Mouse (Mus musculus) heart, embryonic 16.5 days (tissue): Measurements from ENCODE around the gene Smok3c. TPM values are rescaled to one million over a fixed set of nuclear protein-coding genes. Genes with fewer than 3 reads are reported as not detected.

Experiments
- ATAC-seq: fragments of 200-750 bp; cut with Nextera tagmentation; replicated peaks from 2 replicates; pipeline ENCODE4 v1.8.0; 2017; ENCODE audit warnings: moderate number of reproducible peaks; ENCODE audit not compliant: insufficient read depth, low FRiP score; ENCODE audit errors: extremely low read depth
- H3K27ac ChIP-seq: fragments of 300-500 bp; sonication (generic); 2 replicates; pipeline ENCODE4 v1.5.1; 2014; ENCODE audit warnings: mild to moderate bottlenecking, low read length, control low read depth, moderate library complexity
- H3K27me3 ChIP-seq: fragments of 300-500 bp; sonication (generic); 2 replicates; pipeline ENCODE4 v1.6.1; 2014; ENCODE audit warnings: low read length, mixed read lengths; ENCODE audit not compliant: control insufficient read depth, insufficient read depth
- H3K36me3 ChIP-seq: fragments of 300-500 bp; sonication (generic); 2 replicates; pipeline ENCODE4 v1.6.1; 2014; ENCODE audit not compliant: control insufficient read depth, insufficient read depth
- H3K4me1 ChIP-seq: fragments of 300-500 bp; sonication (generic); 2 replicates; pipeline ENCODE4 v1.6.1; 2014; ENCODE audit warnings: low read length, mixed read lengths; ENCODE audit not compliant: control insufficient read depth, insufficient read depth
- H3K4me2 ChIP-seq: fragments of 300-500 bp; sonication (generic); 2 replicates; pipeline ENCODE4 v1.6.1; 2014; ENCODE audit warnings: low read depth, mild to moderate bottlenecking, control low read depth, low read length
- H3K4me3 ChIP-seq: fragments of 300-500 bp; sonication (generic); 2 replicates; pipeline ENCODE4 v1.5.1; 2014; ENCODE audit warnings: mild to moderate bottlenecking, control low read depth, low read length
- H3K9ac ChIP-seq: fragments of 300-500 bp; sonication (generic); 2 replicates; pipeline ENCODE4 v1.6.1; 2014; ENCODE audit warnings: low read length, control low read depth
- H3K9me3 ChIP-seq: fragments of 300-500 bp; sonication (generic); replicated peaks from 2 replicates; pipeline ENCODE4 v1.6.1; 2016; ENCODE audit warnings: low read length; ENCODE audit not compliant: control insufficient read depth
- WGBS: fragments of 180-500 bp; shearing (Covaris S2); extraction: QIAGEN DNeasy Blood & Tissue Kit; methylation state at CpG from one replicate; pipeline ENCODE4 v1.1.7; 2014; 5-methylcytosine and 5-hydroxymethylcytosine counted together
- polyA plus RNA-seq: library from polyadenylated mRNA; unstranded; fragments of >200 nt; fragmentation: Nextera tagmentation; extraction: Ambion mirVana; gene quantifications from 2 replicates; pipeline ENCODE4 v1.2.1, GENCODE M21; 2015

The Smok3c gene
- polyA plus RNA-seq, 1 experiment from 2014 or later: not detected

DNA sequence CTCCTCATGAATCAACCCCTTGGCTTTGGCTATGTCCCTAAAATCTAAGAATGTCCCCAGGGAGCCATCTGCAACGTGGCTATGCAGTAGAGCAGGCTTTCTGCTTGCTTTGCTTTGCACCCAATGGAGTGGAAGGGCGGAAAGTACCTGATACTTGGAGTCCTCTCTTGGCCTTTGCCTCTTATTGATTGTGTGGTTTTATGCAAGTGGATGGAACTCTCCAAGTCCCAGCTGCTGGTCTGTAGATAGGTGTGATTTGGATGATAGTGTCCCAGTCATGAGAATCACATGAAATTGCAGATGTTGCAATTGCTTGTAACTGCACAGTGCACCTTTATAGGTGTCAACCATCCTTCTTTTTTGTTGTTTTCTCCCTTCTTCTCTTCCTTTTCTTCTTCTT is 23.2 kb downstream of the Smok3c start:
- Histone ChIP-seq H3K9ac (no peak overlapping the region), H3K9me3 (no peaks in the 10 kb centered on the region), H3K4me2 (no peak overlapping the region), H3K4me3 (no peak overlapping the region), H3K27me3 (no peaks in the 10 kb centered on the region), H3K4me1 (no peaks in the 10 kb centered on the region), H3K27ac (no peak overlapping the region), H3K36me3 (no peaks in the 10 kb centered on the region)
- WGBS: 51% methylated on average over 2 of the region's 2 CpGs
- no peak for ATAC-seq

DNA sequence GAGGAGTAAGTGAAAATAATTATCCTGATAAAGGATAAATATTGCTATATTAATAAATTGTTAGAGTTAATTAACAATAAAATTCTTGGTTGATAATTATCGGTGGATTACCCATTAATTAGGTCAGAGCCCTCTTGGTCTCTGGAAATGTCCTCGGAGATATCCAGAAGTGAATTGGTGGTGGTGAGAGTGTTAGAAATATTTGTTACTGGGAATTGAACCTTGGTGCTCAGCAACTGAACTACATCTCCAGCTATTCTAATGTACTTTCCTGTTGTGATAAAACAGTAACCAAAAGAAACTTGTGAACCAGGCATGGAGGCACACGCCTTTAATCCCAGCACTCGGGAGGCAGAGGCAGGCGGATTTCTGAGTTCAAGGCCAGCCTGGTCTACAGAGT is 27.5 kb downstream of the Smok3c start:
- H3K27ac ChIP-seq: no peak overlapping the region
- no peaks in the 10 kb centered on the region for H3K27me3 ChIP-seq
- H3K4me2 ChIP-seq: no peak overlapping the region
- no peaks in the 10 kb centered on the region for H3K36me3 ChIP-seq
- H3K4me3 ChIP-seq: no peak overlapping the region
- H3K9ac ChIP-seq: no peak overlapping the region
- ATAC-seq: no peak
- no peaks in the 10 kb centered on the region for H3K4me1 ChIP-seq
- H3K9me3 ChIP-seq: no peaks in the 10 kb centered on the region
- WGBS: 79% methylated on average over 5 of the region's 5 CpGs

DNA sequence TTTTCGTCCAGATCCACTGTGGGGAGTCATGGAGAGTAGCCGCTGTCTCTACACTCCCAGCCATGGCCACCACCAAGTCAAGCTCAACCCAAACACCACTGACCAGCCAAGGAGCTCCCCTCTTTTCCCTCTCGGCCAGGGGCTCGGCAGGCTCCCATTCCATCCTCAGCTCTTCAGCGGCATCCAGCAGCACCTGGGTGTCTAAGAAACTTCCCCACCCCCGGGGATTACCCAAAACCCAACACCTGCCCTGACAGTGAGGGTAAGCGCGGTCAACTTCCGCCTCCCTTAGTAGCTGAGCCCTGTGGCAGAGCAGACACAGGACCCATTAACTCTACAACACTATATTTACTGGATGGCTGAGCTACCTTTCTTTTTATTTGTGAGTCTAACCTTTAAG is 28.5 kb downstream of the Smok3c start:
- Histone ChIP-seq H3K4me1 (peaks cover 4% of the 10 kb centered on the region), H3K36me3 (no peaks in the 10 kb centered on the region), H3K4me3 (no peak overlapping the region), H3K27ac (no peak overlapping the region), H3K27me3 (no peaks in the 10 kb centered on the region), H3K9me3 (no peaks in the 10 kb centered on the region), H3K9ac (no peak overlapping the region), H3K4me2 (no peak overlapping the region)
- no peak for ATAC-seq
- 74% methylated on average over 9 of the region's 9 CpGs for WGBS

- Histone ChIP-seq H3K9ac (no peak overlapping the region), H3K4me2 (no peak overlapping the region), H3K4me3 (no peak overlapping the region), H3K4me1 (peaks cover 8% of the 10 kb centered on the region), H3K27me3 (no peaks in the 10 kb centered on the region), H3K27ac (no peak overlapping the region), H3K36me3 (0 out of 2 replicates have a peak, but pooled peaks cover 2% of the 10 kb centered on the region), H3K9me3 (no peaks in the 10 kb centered on the region)
- WGBS: 54% methylated on average over 2 of the region's 2 CpGs
- no peak for ATAC-seq
These were observed 30.4 kb downstream of the Smok3c start for GRCm38 (mm10) chr5:138083318-138083900.

DNA sequence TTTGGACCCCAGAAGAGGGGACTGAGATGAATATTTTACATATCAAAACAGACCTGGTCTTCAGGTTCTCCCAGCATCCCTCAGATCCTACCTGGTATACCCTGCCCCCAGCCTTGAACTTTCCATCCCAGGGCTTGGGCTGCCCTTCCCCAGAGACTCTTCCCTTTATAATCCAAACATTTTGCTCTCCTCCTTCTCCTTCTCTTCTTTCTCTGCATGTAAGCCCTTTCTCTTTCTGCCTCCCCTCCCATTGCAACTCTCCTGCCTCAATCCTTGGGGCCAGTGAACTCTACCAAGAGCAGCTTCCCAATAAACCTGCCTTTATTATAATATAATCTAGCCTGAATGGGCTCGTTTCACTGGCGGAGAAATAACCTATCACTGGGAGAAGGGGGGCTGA is 30.9 kb downstream of the Smok3c start:
- Histone ChIP-seq H3K4me1 (peaks cover 8% of the 10 kb centered on the region), H3K36me3 (0 out of 2 replicates have a peak, but pooled peaks cover 2% of the 10 kb centered on the region), H3K27me3 (no peaks in the 10 kb centered on the region), H3K9me3 (no peaks in the 10 kb centered on the region), H3K4me2 (no peak overlapping the region), H3K9ac (no peak overlapping the region), H3K4me3 (no peak overlapping the region), H3K27ac (no peak overlapping the region)
- WGBS: 97% methylated on average over 2 of the region's 2 CpGs
- ATAC-seq: no peak

DNA sequence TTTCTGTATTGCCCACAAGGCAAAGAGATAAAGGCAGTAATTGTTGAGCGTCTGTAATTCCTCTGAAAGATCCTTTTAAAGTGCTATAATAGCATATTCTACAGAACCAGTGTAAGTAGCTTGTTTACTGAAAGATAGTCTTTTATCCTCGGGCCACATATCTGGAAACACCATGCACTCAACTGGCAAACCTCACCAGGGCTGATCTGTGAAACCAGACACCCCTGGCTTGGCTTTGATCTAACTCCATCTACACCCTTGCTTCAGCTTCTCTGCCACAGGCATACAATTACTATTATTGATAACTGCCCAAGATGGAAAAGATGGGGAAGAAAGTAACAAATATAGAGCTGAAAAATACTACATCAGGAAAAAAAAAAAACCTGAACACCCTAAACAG is 31.5 kb downstream of the Smok3c start:
- WGBS: 46% methylated on average over 2 of the region's 2 CpGs
- Histone ChIP-seq H3K27ac (no peak overlapping the region), H3K27me3 (no peaks in the 10 kb centered on the region), H3K4me3 (peak overlapping the region; percentile 100), H3K4me1 (peaks cover 8% of the 10 kb centered on the region), H3K36me3 (0 out of 2 replicates have a peak, but pooled peaks cover 2% of the 10 kb centered on the region), H3K9ac (peak overlapping the region; percentile 99; the same call in 1 of the 2 replicates), H3K9me3 (no peaks in the 10 kb centered on the region), H3K4me2 (peak overlapping the region; percentile 85)
- ATAC-seq: no peak

GRCm38 (mm10) chr5:138084996-138085395 is 32.0 kb downstream of the Smok3c start, which contains the start of gene Zkscan1:
Gene Zkscan1, plus strand, starts transcription at chr5:138085084.
- H3K9me3 ChIP-seq: no peaks in the 10 kb centered on the region
- H3K36me3 ChIP-seq: 0 out of 2 replicates have a peak, but pooled peaks cover 2% of the 10 kb centered on the region
- peak within 1 kb of the TSS; percentile 100 for H3K4me3 ChIP-seq
- peak within 1 kb of the TSS; percentile 99 for H3K9ac ChIP-seq
- H3K27ac ChIP-seq: peak within 1 kb of the TSS; percentile 91
- H3K4me2 ChIP-seq: peak within 1 kb of the TSS; percentile 85
- H3K4me1 ChIP-seq: peaks cover 8% of the 10 kb centered on the region
- WGBS: under 1% methylated on average over 27 of the region's 27 CpGs
- H3K27me3 ChIP-seq: no peaks in the 10 kb centered on the region
- peak; percentile 96 for ATAC-seq

DNA sequence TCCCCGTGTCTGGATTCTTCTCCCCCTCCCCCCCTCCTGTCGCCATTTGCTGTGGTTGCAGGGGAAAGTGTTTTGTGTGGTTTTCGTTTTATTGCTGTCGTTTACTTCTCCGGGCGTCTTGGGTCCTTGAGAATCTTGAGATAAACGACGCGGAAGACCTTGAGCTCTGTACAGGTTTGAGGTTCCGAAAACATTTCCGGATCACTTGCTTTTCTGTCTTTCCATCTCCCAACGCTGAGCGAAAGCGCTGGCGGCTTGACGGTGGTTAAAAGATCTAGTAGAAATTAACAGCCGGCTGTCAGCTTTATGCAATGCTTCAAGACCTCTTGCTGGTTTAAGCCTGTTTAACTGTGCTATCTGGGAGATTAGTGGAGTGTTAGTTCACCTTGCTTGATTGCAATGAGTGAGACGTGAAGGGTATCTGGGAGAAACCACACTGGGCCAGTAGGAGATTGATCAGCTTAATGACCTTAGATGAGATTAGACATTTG is 32.5 kb downstream of the Smok3c start:
- peaks cover 8% of the 10 kb centered on the region for H3K4me1 ChIP-seq
- peak overlapping the region; percentile 91 for H3K27ac ChIP-seq
- no peaks in the 10 kb centered on the region for H3K9me3 ChIP-seq
- H3K27me3 ChIP-seq: no peaks in the 10 kb centered on the region
- WGBS: under 1% methylated on average over 18 of the region's 18 CpGs
- H3K4me2 ChIP-seq: peak overlapping the region; percentile 85
- peak overlapping the region; percentile 100 for H3K4me3 ChIP-seq
- 0 out of 2 replicates have a peak, but pooled peaks cover 2% of the 10 kb centered on the region for H3K36me3 ChIP-seq
- ATAC-seq: peak; percentile 10; the same call in 1 of the 2 replicates
- peak overlapping the region; percentile 99 for H3K9ac ChIP-seq

GRCm38 (mm10) chr5:138086842-138087241 is 33.8 kb downstream of the Smok3c start:
- WGBS: 82% methylated on average over 3 of the region's 3 CpGs
- Histone ChIP-seq H3K4me1 (peaks cover 8% of the 10 kb centered on the region), H3K27ac (no peak overlapping the region), H3K36me3 (0 out of 2 replicates have a peak, but pooled peaks cover 2% of the 10 kb centered on the region), H3K9me3 (no peaks in the 10 kb centered on the region), H3K27me3 (no peaks in the 10 kb centered on the region), H3K4me3 (no peak overlapping the region), H3K9ac (no peak overlapping the region), H3K4me2 (no peak overlapping the region)
- no peak for ATAC-seq
